Mouse (Mus musculus) layer of hippocampus, adult 8-10 months (tissue): Measurements from ENCODE around the gene Tenm4. TPM values are rescaled to one million over a fixed set of nuclear protein-coding genes. Genes with fewer than 3 reads are reported as not detected.
"Not testable (repeated sequence)": the region's sequence is repeated elsewhere in the genome, so short reads cannot be mapped to it uniquely, and the experiment has no call there.

ENCODE experiments used
- DNase-seq, 2 experiments: peaks; one replicate each; pipeline ENCODE4 v3.0.0; 2022; ENCODE audit warnings: low spot score in 2 of 2
- total RNA-seq, 4 experiments: library from RNA; stranded (reverse); gene quantifications; 2 replicates each; pipeline ENCODE4 v1.2.4; 2022

The Tenm4 gene
- total RNA-seq, 4 experiments from 2014 or later = 128 to 134 (median 132) TPM

- DNase-seq = no peak
Observed at GRCm38 (mm10) chr7:96889061-96890034, 718.3 kb downstream of the Tenm4 start.

DNA sequence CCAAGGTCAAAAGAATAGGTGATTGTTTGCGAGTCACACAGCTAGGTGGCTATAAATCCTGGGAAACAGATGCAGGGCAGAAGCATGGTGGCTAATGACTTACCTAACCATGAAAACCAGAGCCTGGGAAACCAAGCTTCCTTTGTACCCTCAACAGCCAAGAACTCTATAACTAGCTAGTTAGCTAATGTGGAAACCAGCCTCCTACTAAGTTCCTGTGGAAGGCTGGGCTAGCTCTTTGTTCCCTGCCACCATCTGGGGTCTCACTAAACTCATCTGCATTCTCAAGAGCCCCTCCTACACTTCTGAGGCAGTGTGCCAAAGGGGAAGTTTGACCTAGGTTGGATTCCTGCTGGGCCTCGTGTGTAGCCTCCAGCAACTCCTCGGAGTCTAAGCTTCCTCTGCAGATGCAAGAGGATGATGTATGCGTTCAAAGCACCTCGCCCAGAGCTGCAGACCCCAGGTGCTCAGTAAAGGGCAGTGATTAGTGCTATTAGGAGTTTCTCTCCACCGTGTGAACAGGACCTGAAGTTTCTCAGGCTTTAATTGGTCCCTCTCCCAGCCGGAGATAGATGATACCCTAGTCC is 719.1 kb downstream of the Tenm4 start:
- DNase-seq = no peak

- DNase-seq = no peak
Observed at GRCm38 (mm10) chr7:96890987-96891386, 719.9 kb downstream of the Tenm4 start.

DNA sequence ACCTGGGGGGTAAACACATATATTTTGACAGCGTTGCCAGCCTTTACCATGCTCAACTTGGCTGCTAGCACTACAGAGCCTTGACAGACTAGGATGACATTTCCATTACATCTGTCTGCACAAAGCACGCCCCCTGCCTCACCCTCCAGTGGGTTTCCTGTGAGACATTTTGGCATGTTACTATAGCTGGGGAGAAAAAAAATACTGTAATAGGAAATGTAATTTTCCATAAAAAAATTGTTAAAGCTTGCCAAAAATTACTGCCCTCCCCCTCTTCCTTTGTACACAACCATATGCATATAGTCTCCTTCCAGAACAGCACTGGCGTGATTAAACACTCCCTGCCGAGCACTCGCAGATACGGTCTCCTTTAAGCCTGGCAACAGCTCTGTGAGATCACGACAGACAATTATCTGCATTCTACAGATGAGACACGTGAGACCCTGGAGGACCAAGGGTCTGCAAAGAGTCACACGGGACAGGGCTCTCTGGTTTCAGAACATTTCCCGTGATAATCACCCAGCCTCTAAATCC is 728.1 kb downstream of the Tenm4 start:
- peak in 1 of 2 experiments; percentile 45 for DNase-seq

DNA sequence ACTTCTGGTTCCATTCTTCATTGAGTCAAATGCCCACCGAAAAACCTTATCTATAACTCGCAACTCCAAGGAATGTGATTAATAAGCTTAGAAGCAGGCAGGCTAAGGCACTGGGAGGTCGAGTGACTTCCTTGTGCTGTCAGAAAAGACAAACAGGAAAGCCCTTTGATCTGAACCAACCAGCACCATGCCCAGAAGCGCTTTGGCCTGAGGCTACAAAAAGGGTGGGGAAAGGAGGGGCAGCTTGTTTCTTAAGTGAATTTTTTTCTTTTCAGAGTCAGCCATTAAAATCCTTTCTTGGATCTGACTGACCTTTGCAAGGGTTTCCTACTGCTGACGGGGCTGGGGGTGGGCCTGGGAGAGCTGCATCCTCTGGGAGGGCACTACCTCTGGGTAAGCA is 731.1 kb downstream of the Tenm4 start:
- no peak for DNase-seq

DNA sequence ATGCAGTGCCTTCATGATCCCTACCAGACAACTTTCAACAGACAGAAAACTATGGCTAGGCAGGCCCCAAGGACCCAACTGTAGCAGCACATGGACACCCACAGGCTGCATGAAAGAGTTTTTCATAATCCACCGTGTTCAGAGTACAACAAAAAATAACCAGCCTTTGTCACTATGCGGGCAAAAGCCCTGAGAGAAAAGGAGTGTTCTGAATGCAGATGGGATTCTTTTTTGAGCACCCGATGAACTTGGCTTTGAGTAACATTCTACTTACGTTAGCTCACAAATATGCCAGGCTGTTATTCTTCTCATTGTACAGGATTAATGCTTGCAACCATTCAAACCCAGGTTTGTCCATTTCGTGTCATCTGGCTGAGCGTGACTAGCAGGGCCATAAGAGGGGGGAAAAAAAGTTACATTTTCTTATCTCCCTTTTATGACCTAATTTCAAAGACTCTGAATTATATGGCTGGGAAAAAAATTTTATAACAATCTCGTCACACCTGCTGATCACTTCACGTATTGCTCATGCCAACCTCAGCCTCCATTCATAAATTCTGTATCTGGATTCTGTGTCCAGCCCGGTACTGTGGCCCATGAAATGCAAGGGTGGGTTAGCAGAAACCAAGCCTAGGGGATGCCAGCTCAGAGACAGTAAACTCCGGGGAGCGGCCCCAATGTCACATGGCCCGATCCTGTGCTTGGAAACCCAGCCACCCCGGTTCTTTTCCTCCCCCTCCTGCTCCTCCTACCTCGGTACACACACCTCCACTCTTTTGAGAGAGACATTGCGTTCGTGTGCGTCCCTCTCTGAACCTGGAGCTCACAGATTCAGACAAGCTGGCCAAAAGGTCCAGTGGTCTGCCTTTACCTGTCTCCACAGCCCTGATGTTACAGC is 732.3 kb downstream of the Tenm4 start:
- DNase-seq = no peak

DNA sequence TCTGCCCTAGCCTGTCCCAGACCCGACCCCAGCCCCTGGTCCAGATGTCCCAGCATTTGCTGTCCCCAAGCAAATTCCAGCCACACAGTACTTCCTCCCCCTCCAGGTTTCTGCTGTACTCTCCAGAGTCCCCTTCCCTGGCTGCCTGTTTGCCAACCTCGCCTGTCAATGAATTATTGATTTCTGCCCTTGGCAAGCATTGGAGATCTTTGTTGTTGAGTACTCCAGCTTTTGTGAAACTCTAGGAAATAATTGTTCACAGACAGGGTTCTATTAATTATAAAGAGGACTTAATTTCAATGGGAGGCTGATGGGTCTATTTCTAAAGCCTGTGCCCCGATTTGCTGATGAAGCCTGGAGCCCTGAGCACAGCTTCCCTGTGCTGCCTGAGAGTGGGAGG is 733.4 kb downstream of the Tenm4 start:
- no peak for DNase-seq

GRCm38 (mm10) chr7:96904936-96905335 is 733.9 kb downstream of the Tenm4 start:
- DNase-seq = no peak

DNA sequence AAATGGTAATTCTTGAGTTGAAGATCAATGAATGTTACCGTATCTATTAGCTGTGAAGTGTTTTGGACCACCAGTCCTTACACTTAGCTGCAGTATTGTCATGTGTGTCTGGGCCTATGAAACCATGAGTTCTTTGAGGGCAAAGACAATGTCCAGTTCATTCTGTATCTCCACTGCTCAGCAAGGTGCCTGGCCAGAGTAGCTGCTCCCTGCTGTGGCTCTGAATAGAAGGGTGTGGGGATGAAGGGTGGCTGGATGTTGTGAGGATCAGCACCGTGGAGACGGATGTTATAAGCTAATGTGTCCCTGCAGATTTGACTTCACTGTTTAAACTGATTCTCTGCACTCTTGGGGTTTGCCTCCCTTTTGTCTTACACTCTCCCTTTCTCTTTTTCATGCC is 734.4 kb downstream of the Tenm4 start:
- no peak for DNase-seq

DNA sequence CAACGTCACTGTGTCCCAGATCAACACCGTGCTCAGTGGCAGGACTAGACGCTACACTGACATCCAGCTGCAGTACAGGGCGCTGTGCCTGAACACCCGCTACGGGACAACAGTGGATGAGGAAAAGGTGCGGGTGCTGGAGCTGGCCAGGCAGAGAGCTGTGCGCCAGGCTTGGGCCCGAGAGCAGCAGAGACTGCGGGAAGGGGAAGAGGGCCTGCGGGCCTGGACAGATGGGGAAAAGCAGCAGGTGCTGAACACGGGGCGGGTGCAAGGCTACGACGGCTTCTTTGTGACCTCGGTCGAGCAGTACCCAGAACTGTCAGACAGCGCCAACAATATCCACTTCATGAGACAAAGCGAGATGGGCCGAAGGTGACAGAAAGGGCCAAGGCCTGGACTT is 735.2 kb downstream of the Tenm4 start:
- DNase-seq = no peak

DNA sequence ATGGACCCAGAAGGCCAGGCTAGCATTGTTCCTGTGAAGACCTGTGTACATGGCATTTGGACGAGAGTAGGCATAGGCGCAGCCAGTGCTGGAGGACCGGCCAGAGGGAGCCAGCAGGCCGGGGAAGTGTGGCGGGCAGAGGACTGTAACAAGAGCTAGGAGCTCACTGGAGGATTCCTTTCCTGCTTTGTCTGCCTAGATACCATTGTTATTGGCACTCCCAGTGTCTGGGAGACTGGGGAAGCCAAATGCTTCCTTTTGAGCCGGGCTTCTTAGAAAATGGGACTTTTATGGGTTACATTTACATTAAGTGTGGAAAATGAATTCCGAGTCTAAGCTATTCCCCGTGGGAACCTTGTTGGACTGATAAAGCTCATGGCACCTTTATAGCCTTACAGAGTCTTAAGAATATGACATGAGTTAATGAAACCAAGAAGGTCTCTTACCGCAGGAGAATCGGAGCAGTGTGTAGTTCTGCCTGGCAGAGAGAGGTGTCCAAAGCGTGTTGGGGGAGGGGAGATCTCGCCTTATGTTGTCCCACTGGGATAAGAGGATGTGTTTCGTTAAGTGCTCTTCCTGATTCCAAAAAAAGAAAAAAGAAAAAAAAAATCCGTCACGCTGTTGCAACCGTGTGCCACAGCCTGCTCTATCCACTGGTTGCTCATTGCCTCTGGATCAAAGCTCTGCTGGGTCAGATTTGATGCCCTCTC is 737.1 kb downstream of the Tenm4 start:
- DNase-seq = no peak

GRCm38 (mm10) chr7:96909856-96910255 is 738.8 kb downstream of the Tenm4 start:
- DNase-seq = no peak

DNA sequence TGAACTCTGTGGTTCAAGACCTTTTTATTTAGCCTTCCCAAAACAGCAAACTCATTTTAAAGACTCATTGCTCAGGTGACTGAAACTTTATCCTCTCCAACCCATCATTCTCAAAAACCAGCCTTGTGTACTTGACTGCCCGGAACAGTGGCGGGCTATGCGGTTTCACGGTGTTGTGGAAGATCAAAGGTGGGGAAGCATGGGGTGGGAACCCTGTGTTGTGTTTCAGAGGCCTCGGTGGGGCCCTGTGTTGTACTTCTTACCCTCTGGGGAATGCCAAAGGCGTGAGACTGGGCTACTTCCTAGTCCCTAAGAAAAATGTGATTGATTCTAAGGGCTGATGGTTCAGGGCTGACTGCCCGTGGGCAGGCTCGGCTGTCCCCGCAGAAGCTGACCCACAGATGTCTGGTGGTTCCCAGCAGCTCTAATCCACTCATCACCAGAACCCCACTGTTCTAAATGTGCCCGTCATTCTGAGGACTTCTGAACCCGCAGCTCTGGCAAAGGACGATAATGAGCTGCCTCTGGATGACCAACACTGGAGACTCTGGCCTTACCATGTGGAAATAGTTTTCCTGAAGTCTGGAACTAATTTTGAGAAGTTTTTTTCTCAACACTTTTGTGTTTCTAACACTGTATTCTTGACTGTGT is 739.4 kb downstream of the Tenm4 start:
- no peak for DNase-seq

DNA sequence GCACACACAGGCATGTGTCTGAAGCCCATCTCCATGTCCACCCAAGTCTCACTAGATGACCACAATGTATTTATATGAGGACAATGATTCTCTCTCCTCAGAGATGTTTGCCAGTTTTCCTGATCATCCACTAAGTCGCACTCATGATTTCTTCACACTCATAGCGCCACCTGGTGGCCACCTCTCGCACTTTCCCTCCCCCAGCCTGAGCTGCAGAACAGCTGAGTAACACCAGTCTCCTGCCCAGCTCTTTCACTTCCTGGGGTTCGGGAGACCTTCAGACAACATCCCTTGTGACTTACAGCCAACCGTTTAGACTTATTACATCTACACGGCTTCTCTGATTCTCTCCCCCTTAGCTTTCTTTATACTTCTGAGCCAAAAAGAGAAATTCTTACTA is 743.0 kb downstream of the Tenm4 start:
- DNase-seq = peak; percentile 69 to 92

GRCm38 (mm10) chr7:96915452-96916105 is 744.5 kb downstream of the Tenm4 start:
- peak in 1 of 2 experiments; percentile 61 for DNase-seq

- DNase-seq = no peak
Observed at GRCm38 (mm10) chr7:96920447-96921095, 749.5 kb downstream of the Tenm4 start.

GRCm38 (mm10) chr7:96922927-96923326 is 751.9 kb downstream of the Tenm4 start:
- no peak for DNase-seq

DNA sequence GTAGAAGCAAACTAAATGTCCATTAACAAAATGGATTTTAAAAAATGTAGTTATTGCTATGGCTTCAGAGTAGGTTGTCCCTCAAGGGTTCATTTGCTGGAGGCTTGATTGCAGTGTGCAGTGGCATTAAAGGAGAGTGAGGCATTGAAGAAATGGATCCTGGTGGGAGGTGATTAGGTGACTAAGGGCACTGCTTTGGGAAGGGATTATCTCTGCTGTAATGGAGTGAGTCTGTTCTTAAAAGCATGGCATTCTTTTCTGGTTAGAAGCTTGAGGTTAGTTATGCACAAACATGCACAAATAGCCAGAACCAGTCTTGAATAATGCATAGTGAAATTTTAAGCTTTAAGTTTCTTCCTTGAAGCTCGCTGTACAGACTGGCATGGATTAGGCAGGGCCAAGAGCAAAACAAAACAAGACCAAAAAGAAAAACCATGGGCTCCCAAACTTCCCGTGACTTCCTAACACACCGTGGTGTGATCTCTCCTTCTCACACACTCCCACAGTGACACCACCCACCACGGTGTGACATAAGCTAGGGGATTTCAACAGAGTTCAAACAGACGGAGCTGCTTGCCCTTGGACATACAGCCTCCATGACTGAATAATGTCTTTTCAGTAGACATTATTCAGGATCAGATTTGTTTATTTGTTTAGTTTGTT is 772.8 kb downstream of the Tenm4 start:
- DNase-seq = no peak

GRCm38 (mm10) chr7:96946501-96946900 is 775.5 kb downstream of the Tenm4 start:
- DNase-seq = not testable (repeated sequence)
